Mouse (Mus musculus): ENCODE data around the gene Ccdc69.

DNA sequence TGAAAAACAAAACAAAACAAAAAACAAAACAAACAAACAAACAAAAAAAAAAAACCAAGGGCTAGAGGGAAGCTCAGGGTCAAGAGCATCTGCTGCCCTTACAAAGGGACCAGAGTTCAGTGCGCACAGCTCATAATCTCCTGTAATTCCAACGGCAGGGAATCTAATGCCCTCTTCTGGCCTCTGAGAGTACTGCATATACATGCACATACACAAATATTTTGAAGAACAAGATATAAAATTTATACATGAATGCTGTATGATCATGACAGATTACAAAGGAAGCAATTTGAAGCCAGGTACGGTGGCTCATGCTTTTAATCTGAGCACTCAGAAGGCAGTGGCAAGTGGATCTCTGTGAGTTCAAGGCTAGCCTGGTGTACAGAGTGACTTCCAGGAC is 20.4 kb downstream of the Ccdc69 start:
- TF ChIP-seq CTCF (IDR thresholded peaks at IDR 0.05; ENCODE audit: low read depth) (peak; percentile 38), EP300 (optimal IDR thresholded peaks at IDR 0.05) (no peak)
